Mouse (Mus musculus) heart, postnatal 0 days (tissue): ENCODE results near the gene Atg7. TPM values are rescaled to one million over a fixed set of nuclear protein-coding genes. Genes with fewer than 3 reads are reported as not detected.
A peak's percentile ranks its signal among the peaks of the same experiment; 100 is the strongest.

Source experiments
- ATAC-seq: fragments of 200-750 bp; cut with Nextera tagmentation; 2 replicates; pipeline ENCODE4 v1.8.0; 2017; ENCODE audit warnings: low read depth, moderate number of reproducible peaks, moderate library complexity; ENCODE audit not compliant: insufficient read depth
- DNase-seq: peaks from one replicate; pipeline ENCODE4 v3.0.0-alpha.2; 2016; ENCODE audit warnings: low spot score
- H3K27ac ChIP-seq: fragments of 300-500 bp; sonication (generic); 2 replicates; pipeline ENCODE4 v1.5.1; 2014; ENCODE audit warnings: low read depth, mild to moderate bottlenecking
- H3K27me3 ChIP-seq: fragments of 300-500 bp; sonication (generic); 2 replicates; pipeline ENCODE4 v1.6.1; 2014; ENCODE audit warnings: low read length, mixed read lengths; ENCODE audit not compliant: control insufficient read depth, insufficient read depth
- H3K36me3 ChIP-seq: fragments of 300-500 bp; sonication (generic); replicated peaks from 2 replicates; pipeline ENCODE4 v1.6.1; 2014; ENCODE audit warnings: low read length, mixed read lengths; ENCODE audit not compliant: control insufficient read depth, insufficient read depth
- H3K4me1 ChIP-seq: fragments of 300-500 bp; sonication (generic); 2 replicates; pipeline ENCODE4 v1.6.1; 2014; ENCODE audit warnings: antibody characterized with exemption; ENCODE audit not compliant: control insufficient read depth, insufficient read depth
- H3K4me2 ChIP-seq: fragments of 300-500 bp; sonication (generic); 2 replicates; pipeline ENCODE4 v1.6.1; 2014; ENCODE audit warnings: low read depth, mild to moderate bottlenecking, low read length, moderate library complexity
- H3K4me3 ChIP-seq: fragments of 300-500 bp; sonication (generic); 2 replicates; pipeline ENCODE4 v1.5.1; 2014; ENCODE audit warnings: low read depth, low read length
- H3K9ac ChIP-seq: fragments of 300-500 bp; sonication (generic); replicated peaks from 2 replicates; pipeline ENCODE4 v1.6.1; 2014; ENCODE audit warnings: low read depth, low read length, mixed read lengths
- H3K9me3 ChIP-seq: fragments of 300-500 bp; sonication (generic); replicated peaks from 2 replicates; pipeline ENCODE4 v1.6.1; 2016; ENCODE audit warnings: low read length; ENCODE audit not compliant: control insufficient read depth
- CTCF ChIP-seq: IDR thresholded peaks from 2 replicates; pipeline ENCODE4 v1.5.1; 2016; ENCODE audit warnings: antibody characterized with exemption, control low read depth, low read depth
- EP300 ChIP-seq: IDR thresholded peaks from 2 replicates; pipeline ENCODE4 v1.6.1; 2016; ENCODE audit warnings: antibody characterized with exemption, low read depth
- WGBS: fragments of 180-500 bp; shearing (Covaris S2); extraction: QIAGEN DNeasy Blood & Tissue Kit; methylation state at CpG from one replicate; pipeline ENCODE4 v1.1.7; 2014; 5-methylcytosine and 5-hydroxymethylcytosine counted together
- polyA plus RNA-seq: library from polyadenylated mRNA; unstranded; fragments of >200 nt; fragmentation: Nextera tagmentation; extraction: Ambion mirVana; gene quantifications from 2 replicates; pipeline ENCODE4 v1.2.1, GENCODE M21; 2015
- total RNA-seq: library from RNA; depleted of rRNA; stranded (reverse); fragments of >200 nt; gene quantifications from 2 replicates; pipeline ENCODE4 v1.2.3, GENCODE M21; 2014; ENCODE audit warnings: low replicate concordance

Gene Atg7
- total and polyA plus RNA-seq, 2 experiments from 2014 or later: 13.8 to 14.8 TPM

DNA sequence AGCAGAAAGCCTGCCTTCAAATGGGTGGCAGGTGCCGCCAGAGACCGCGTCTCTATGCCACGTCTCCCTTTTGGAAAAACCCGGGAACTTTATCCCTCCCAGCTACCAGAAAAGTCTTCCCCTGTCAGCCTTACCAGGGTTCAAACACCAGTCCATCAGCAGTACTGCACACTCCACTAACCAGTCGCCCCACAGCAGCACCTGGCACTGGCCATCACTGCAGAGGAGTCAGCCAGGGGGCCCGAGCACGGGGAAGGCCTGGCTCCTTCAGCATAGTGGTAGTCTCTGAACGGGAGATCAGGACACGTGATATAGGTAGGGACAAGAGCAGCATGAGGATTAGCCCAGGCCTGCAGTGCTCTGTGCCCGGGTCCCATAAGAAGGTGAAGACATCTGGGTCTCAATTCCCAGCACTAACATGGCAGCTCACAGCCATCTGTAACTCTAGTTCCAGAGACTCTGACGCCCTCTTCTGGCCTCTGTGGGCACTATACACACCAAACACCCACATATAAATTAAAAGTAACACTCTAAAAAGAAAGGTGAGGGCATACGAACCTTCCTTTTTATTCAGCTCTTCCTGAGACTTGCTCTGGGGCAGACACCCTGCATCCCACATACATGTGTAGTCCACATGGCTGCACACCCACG, 228.2 kb downstream of the Atg7 start:
- Histone ChIP-seq H3K36me3 (peaks cover 8% of the 10 kb centered on the region; the same call in 1 of the 2 replicates), H3K27ac (no peak overlapping the region), H3K4me1 (peaks cover 45% of the 10 kb centered on the region), H3K9me3 (no peaks in the 10 kb centered on the region), H3K9ac (no peak overlapping the region), H3K4me3 (no peak overlapping the region), H3K27me3 (no peaks in the 10 kb centered on the region), H3K4me2 (no peak overlapping the region)
- DNase-seq (no peak), ATAC-seq (no peak)
- WGBS: 87% methylated on average over 14 of the region's 14 CpGs
- no peak for TF ChIP-seq CTCF
- no peak for TF ChIP-seq EP300

- no peak for TF ChIP-seq EP300
- TF ChIP-seq CTCF: no peak
- Histone ChIP-seq H3K9ac (peak overlapping the region; percentile 58), H3K4me2 (peak overlapping the region; percentile 88), H3K36me3 (peaks cover 8% of the 10 kb centered on the region; the same call in 1 of the 2 replicates), H3K4me3 (peak overlapping the region; percentile 55), H3K4me1 (peaks cover 56% of the 10 kb centered on the region), H3K9me3 (no peaks in the 10 kb centered on the region), H3K27ac (peak overlapping the region; percentile 97), H3K27me3 (no peaks in the 10 kb centered on the region)
- 48% methylated on average over 3 of the region's 3 CpGs for WGBS
- DNase-seq: no peak
- ATAC-seq: no peak
Measured at GRCm38 (mm10) chr6:114873808-114874137, 230.9 kb downstream of the Atg7 start.

DNA sequence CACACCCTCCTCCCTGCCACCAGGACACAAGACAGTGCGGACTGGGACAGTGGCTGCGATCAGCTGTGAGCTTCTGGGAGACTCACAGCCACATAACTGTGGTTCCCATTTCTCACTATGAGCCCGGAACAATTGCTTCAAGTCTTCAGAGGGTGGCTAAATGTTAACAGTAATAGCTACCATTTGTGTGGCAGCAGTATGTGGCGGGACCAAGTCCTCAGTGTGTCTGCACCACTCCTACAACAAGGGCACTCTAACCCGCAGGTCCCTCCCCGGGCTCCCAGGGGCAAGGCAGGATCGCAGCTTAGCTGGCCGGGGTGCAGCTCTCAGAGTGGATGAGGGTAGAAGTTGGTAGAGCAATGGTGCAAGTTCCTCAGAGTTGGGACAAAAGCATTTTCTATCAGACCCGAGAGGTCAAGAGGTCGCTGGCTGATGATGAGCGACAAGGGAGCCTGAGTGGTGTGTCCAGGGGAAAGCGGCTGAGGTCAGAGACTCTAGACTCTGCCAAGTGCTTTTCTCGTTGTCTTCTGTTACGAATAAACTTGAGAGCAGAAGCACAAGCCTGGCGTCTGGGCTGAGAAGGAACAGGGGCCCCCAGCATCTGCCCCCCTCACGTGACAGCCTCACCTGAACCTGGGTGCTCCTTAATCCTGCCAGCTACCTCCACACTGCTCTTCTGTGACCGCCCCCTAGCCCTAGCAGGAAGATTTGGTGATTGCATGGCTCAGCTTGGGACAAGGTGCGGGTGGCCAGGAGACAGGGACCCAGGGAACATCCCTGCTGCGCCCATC, 231.4 kb downstream of the Atg7 start:
- WGBS: 10% methylated on average over 19 of the region's 19 CpGs
- Histone ChIP-seq H3K4me2 (peak overlapping the region; percentile 88), H3K27ac (peak overlapping the region; percentile 97), H3K9me3 (no peaks in the 10 kb centered on the region), H3K36me3 (peaks cover 8% of the 10 kb centered on the region; the same call in 1 of the 2 replicates), H3K9ac (peak overlapping the region; percentile 58), H3K4me1 (peaks cover 62% of the 10 kb centered on the region), H3K27me3 (no peaks in the 10 kb centered on the region), H3K4me3 (peak overlapping the region; percentile 55)
- TF ChIP-seq CTCF (0 out of 2 replicates have a peak, but pooled peaks have one; percentile 8), EP300 (no peak)
- DNase-seq (peak; percentile 34), ATAC-seq (peak; percentile 5; the same call in 1 of the 2 replicates)

GRCm38 (mm10) chr6:114875018-114875558, 232.2 kb downstream of the Atg7 start:
- peak; percentile 86 for ATAC-seq
- peak overlapping the region; percentile 97 for H3K27ac ChIP-seq
- H3K4me2 ChIP-seq: peak overlapping the region; percentile 88
- peaks cover 70% of the 10 kb centered on the region for H3K4me1 ChIP-seq
- peak overlapping the region; percentile 58 for H3K9ac ChIP-seq
- H3K36me3 ChIP-seq: peaks cover 8% of the 10 kb centered on the region; the same call in 1 of the 2 replicates
- H3K9me3 ChIP-seq: no peaks in the 10 kb centered on the region
- under 1% methylated on average over 18 of the region's 18 CpGs for WGBS
- DNase-seq: peak; percentile 91
- peak overlapping the region; percentile 55 for H3K4me3 ChIP-seq
- peak; percentile 85 for TF ChIP-seq EP300
- no peak for TF ChIP-seq CTCF
- no peaks in the 10 kb centered on the region for H3K27me3 ChIP-seq

DNA sequence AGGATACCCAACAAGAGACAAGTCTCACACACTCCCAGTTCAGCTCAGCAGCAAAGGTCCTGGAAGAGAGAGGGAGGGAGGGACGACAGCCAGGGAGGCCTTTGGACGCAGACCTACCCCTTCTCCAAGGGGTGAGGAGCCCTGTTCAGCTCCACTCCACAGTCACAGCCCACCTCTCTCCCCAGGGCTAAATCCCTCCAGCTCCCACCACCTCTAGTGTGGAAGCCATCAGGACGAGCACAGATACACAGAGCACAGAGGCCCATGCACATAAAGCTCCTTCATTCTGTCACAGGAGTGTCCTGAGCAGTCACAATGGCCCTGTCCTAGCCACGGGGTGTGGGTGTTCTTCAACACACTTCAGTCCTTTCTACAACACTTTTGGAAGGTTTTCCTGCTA, 233.1 kb downstream of the Atg7 start:
- Histone ChIP-seq H3K4me3 (no peak overlapping the region), H3K27me3 (no peaks in the 10 kb centered on the region), H3K27ac (peak overlapping the region; percentile 97), H3K36me3 (peaks cover 6% of the 10 kb centered on the region; the same call in 1 of the 2 replicates), H3K9ac (no peak overlapping the region), H3K9me3 (no peaks in the 10 kb centered on the region), H3K4me2 (no peak overlapping the region), H3K4me1 (peaks cover 79% of the 10 kb centered on the region)
- ATAC-seq (no peak), DNase-seq (no peak)
- 19% methylated on average over 4 of the region's 4 CpGs for WGBS
- TF ChIP-seq EP300 (no peak), CTCF (no peak)
